Mouse (Mus musculus): ENCODE data around the gene Gm13694. TPM values are rescaled to one million over a fixed set of nuclear protein-coding genes. Genes with fewer than 3 reads are reported as not detected.
A peak's percentile ranks its signal among the peaks of the same experiment; 100 is the strongest.
"Not testable (repeated sequence)": the region's sequence is repeated elsewhere in the genome, so short reads cannot be mapped to it uniquely, and the experiment has no call there.

The Gm13694 gene
- total and polyA plus RNA-seq, 3 experiments: 0.27 TPM; not detected in 2

GRCm38 (mm10) chr2:83990253-83990652, 11.5 kb downstream of the Gm13694 start, which contains the start of gene Gm13691:
Gm13691 (plus strand) TSS chr2:83990553.
- ATAC-seq (ENCODE audit: extremely low read depth, insufficient number of reproducible peaks, low FRiP score, poor library complexity, severe bottlenecking); DNase-seq (ENCODE audit: low spot score); H3K9me3 ChIP-seq (replicated peaks); H3K27me3 ChIP-seq (ENCODE audit: insufficient read depth, low read length); H3K4me1 ChIP-seq (ENCODE audit: insufficient read depth, low read depth, low read length); H3K4me3 ChIP-seq (ENCODE audit: low read depth, low read length); H3K36me3 ChIP-seq (replicated peaks): not testable (repeated sequence)

DNA sequence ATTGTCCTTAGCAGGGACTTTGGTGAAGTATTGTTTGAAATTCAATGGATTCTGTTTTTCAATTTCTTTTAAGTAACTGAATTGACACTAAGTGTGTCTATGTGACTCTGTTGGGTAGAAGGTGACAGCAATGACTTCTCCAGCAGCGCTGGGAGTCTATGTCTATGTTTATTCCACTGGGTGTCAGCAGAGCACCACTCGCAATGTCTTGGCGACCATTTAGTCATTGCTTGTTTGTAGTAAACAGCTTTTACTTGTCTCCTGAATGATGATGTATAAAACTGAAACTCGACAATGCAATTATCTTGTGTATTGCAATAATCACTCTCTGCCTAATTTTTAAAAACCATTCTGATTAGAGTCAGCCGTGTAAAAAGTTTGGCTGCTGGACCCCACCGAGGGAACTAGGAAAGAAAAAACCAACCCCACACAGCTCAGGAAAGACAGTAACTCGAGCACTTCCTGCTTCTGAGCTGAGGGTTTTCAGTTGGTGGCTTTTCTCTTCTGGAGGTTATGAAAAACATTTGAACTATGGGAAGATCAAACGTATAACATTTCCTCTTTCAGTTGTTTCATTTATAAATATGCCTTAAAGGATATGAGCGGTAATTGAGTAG, 15.0 kb downstream of the Gm13694 start:
- not testable (repeated sequence) for H3K4me3 ChIP-seq (ENCODE audit: low read depth, low read length)
- DNase-seq (ENCODE audit: low spot score): peak; percentile 15

DNA sequence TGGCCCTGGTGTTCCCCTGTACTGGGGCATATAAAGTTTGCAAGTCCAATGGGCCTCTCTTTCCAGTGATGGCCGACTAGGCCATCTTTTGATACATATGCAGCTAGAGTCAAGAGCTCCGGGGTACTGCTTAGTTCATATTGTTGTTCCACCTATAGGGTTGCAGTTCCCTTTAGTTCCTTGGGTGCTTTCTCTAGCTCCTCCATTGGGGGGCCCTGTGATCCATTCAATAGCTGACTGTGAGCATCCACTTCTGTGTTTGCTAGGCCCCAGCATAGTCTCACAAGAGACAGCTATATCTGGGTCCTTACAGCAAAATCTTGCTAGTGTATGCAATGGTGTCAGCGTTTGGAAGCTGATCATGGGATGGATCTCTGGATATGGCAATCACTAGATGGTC, 15.8 kb downstream of the Gm13694 start:
- not testable (repeated sequence) for H3K9me3 ChIP-seq (replicated peaks); H3K4me1 ChIP-seq (ENCODE audit: insufficient read depth, low read depth, low read length); DNase-seq (ENCODE audit: low spot score); H3K4me3 ChIP-seq (ENCODE audit: low read depth, low read length); H3K36me3 ChIP-seq (replicated peaks); ATAC-seq (ENCODE audit: extremely low read depth, insufficient number of reproducible peaks, low FRiP score, poor library complexity, severe bottlenecking); H3K27me3 ChIP-seq (ENCODE audit: insufficient read depth, low read length)

More for the DNA sequence above, 15.0 kb downstream of the Gm13694 start:
- not testable (repeated sequence) for H3K36me3 ChIP-seq (replicated peaks); H3K27me3 ChIP-seq (ENCODE audit: insufficient read depth, low read length); H3K9me3 ChIP-seq (replicated peaks); H3K4me1 ChIP-seq (ENCODE audit: insufficient read depth, low read depth, low read length)
- peak; percentile 96 for ATAC-seq (ENCODE audit: extremely low read depth, insufficient number of reproducible peaks, low FRiP score, poor library complexity, severe bottlenecking)

DNA sequence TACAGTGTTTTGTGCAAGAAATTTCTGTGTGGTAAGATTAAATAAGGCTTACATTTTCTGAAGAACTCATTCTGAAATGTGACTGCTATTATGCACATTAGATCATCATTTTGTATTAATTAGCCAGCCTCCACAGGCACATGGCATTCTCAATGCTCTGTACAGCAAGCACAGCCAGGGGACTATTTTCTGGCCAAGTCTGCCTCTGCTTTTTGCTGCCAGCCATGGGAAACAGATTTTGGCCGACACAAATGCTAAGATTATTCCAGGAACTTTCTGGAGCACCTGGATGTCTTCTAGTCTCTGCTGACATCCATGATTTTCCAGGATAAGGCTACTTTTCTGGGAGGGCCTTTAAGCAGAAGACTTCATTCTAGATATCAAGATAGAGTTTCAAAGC, 30.2 kb downstream of the Gm13694 start:
- Histone ChIP-seq H3K9me3 (replicated peaks) (no peaks in the 10 kb centered on the region), H3K4me3 (ENCODE audit: low read depth, low read length) (no peak overlapping the region), H3K4me1 (ENCODE audit: insufficient read depth, low read depth, low read length) (peaks cover 27% of the 10 kb centered on the region), H3K36me3 (replicated peaks) (no peaks in the 10 kb centered on the region), H3K27me3 (ENCODE audit: insufficient read depth, low read length) (no peaks in the 10 kb centered on the region)
- TF ChIP-seq GATA2 (IDR thresholded peaks at IDR 0.05; ENCODE audit: borderline replicate concordance, low read depth, low read length): no peak
- TF ChIP-seq POLR2AphosphoS5 (IDR thresholded peaks at IDR 0.05; ENCODE audit: insufficient replicate concordance, low read depth, low read length): no peak
- no peak for TF ChIP-seq GATA1 (IDR thresholded peaks at IDR 0.05; ENCODE audit: borderline replicate concordance, low read length)
- TF ChIP-seq CTCF (IDR thresholded peaks at IDR 0.05; ENCODE audit: low read depth, low read length): no peak
- TF ChIP-seq TAL1 (conservative IDR thresholded peaks at IDR 0.05; ENCODE audit: low read depth, low read length): no peak
- DNase-seq (ENCODE audit: low spot score) (no peak), ATAC-seq (ENCODE audit: extremely low read depth, insufficient number of reproducible peaks, low FRiP score, poor library complexity, severe bottlenecking) (no peak)

DNA sequence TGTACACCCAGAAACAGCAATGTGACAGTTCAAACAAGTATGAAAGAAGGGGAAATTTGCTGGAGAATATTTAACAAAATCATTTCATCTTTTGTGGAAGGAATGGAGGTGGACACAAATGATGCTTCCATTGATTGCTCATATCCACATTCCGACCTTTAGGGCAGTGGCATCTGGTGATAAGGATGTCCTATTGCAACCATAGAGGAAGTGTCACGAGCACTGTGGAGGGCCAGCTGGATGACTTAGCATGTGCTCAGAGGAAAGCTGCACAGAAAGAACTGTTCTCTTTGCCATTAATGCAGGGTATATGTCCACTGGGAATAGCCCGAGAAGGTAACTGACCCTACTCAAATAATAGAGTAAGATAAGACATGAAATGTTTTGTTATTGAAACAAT, 31.1 kb downstream of the Gm13694 start:
- no peak overlapping the region for H3K4me3 ChIP-seq (ENCODE audit: low read depth, low read length)

GRCm38 (mm10) chr2:84014572-84014971, 35.8 kb downstream of the Gm13694 start:
- Histone ChIP-seq H3K4me3 (ENCODE audit: low read depth, low read length) (no peak overlapping the region), H3K27me3 (ENCODE audit: insufficient read depth, low read length) (no peaks in the 10 kb centered on the region), H3K9me3 (replicated peaks) (no peaks in the 10 kb centered on the region), H3K36me3 (replicated peaks) (no peaks in the 10 kb centered on the region), H3K4me1 (ENCODE audit: insufficient read depth, low read depth, low read length) (peaks cover 46% of the 10 kb centered on the region)
- DNase-seq (ENCODE audit: low spot score) (no peak), ATAC-seq (ENCODE audit: extremely low read depth, insufficient number of reproducible peaks, low FRiP score, poor library complexity, severe bottlenecking) (no peak)
- no peak for TF ChIP-seq GATA2 (IDR thresholded peaks at IDR 0.05; ENCODE audit: borderline replicate concordance, low read depth, low read length)
- TF ChIP-seq GATA1 (IDR thresholded peaks at IDR 0.05; ENCODE audit: borderline replicate concordance, low read length): no peak
- TF ChIP-seq CTCF (IDR thresholded peaks at IDR 0.05; ENCODE audit: low read depth, low read length): no peak
- TF ChIP-seq TAL1 (conservative IDR thresholded peaks at IDR 0.05; ENCODE audit: low read depth, low read length): no peak
- TF ChIP-seq POLR2AphosphoS5 (IDR thresholded peaks at IDR 0.05; ENCODE audit: insufficient replicate concordance, low read depth, low read length): no peak

More for the DNA sequence above, 31.1 kb downstream of the Gm13694 start:
- no peaks in the 10 kb centered on the region for H3K27me3 ChIP-seq (ENCODE audit: insufficient read depth, low read length)
- H3K4me1 ChIP-seq (ENCODE audit: insufficient read depth, low read depth, low read length): peaks cover 32% of the 10 kb centered on the region
- no peaks in the 10 kb centered on the region for H3K9me3 ChIP-seq (replicated peaks)
- peak; percentile 86 for ATAC-seq (ENCODE audit: extremely low read depth, insufficient number of reproducible peaks, low FRiP score, poor library complexity, severe bottlenecking)
- no peak for DNase-seq (ENCODE audit: low spot score)
- TF ChIP-seq GATA1 (IDR thresholded peaks at IDR 0.05; ENCODE audit: borderline replicate concordance, low read length) (no peak), TAL1 (conservative IDR thresholded peaks at IDR 0.05; ENCODE audit: low read depth, low read length) (peak; percentile 18; the same call in 1 of the 2 replicates)
- H3K36me3 ChIP-seq (replicated peaks): no peaks in the 10 kb centered on the region

DNA sequence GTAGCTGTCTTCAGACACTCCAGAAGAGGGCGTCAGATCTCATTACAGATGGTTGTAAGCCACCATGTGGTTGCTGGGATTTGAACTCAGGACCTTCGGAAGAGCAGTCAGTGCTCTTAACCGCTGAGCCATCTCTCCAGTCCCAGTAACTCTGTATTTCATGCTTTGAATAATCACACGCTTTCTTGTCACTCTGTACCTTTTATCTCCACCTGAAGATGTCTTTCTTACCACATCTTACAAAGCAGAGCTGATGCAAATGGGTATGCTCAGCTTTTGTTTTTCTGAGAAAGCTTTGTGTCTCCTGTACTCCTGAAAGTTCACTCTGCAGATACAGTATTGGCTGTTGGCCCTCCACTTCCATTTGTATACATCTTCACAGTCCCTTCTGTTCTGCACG, 37.6 kb downstream of the Gm13694 start:
- H3K27me3 ChIP-seq (ENCODE audit: insufficient read depth, low read length); DNase-seq (ENCODE audit: low spot score); ATAC-seq (ENCODE audit: extremely low read depth, insufficient number of reproducible peaks, low FRiP score, poor library complexity, severe bottlenecking); H3K9me3 ChIP-seq (replicated peaks); H3K4me3 ChIP-seq (ENCODE audit: low read depth, low read length); H3K36me3 ChIP-seq (replicated peaks): not testable (repeated sequence)
- H3K4me1 ChIP-seq (ENCODE audit: insufficient read depth, low read depth, low read length): peaks cover 51% of the 10 kb centered on the region
